Mouse (Mus musculus) adrenal gland (tissue): ENCODE measurements at regions not wholly inside any gene's neighbourhood (a gene's known extent, or its start where the extent isn't known, plus 50 kb on each side); places are given as distances from the start of the nearest gene placed in this dataset.

Experiments
- intact Hi-C: fragments of 180-260 bp; cut with DNase I; formaldehyde crosslinking; loops from one replicate; pipeline ENCODE4 v1.15.1; 2025

DNA sequence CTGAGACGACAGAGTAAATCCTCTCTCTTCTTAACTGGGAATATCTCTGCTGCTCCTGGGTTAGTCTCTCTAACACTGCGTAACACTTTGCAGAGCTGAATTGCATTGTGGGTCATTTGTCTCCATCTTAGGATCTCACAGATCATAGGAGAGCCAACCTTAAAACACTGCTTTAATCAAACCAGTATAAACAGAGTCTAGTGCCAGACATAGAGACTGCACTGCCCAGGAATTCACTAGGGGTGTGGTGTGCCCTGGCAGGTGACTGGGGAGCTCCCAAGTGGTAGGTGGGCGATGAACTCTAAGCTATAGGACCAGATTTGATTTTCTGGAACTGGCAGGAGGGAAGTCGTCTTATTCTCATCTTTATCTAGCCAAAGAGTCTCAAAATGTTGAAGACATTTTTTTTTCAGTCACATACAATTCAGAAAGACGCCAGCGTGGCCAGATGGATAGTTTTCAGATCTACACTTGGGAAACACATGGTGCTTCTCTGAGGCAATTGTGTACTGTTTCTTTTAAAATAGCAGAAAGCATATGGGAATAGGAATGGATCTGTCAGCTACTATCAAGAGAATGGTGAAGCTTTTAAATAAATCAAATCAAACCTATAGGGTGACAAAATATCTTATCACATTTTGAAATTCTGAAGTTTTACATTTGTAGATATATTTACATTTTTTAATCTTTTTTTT lies 175.7 kb downstream of the Spry2 start:
- intact Hi-C loops, result no loop called here

DNA sequence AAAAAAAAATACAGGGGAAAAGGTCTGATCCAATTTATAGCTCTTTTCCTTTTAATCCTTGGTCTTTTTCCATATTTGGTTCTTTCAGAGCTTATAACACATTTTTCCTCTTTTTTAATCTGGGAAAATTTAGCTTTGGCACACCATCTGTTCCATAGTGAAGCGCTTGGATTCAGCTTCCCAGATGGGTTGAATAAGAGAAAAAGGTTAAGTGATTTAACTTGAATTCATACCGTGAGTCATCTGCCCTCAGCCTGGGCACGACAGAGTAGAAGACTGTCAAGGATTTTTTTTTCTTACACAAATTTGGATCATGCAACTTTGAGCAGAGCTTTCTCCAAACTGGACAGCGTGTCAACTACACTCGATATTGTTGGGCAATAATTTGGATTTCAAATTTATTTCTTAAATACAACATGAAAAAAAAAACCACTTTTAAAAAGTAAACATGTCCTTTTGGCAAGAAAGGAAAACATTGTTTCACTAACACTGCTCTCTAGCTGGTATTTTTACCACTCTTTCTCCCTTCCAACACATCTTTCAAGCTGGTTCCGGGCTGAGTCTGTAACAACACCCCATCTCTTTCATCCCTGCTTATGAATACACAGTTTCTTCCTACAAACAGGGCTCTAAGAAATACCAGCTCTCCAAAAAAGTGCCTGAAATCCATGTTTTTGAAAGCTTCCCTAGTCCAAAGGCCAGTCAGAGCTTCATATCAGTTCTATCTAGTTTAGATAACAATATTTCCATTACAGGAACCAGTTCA lies 177.8 kb downstream of the Spry2 start:
- intact Hi-C loops, result no loop called here

DNA sequence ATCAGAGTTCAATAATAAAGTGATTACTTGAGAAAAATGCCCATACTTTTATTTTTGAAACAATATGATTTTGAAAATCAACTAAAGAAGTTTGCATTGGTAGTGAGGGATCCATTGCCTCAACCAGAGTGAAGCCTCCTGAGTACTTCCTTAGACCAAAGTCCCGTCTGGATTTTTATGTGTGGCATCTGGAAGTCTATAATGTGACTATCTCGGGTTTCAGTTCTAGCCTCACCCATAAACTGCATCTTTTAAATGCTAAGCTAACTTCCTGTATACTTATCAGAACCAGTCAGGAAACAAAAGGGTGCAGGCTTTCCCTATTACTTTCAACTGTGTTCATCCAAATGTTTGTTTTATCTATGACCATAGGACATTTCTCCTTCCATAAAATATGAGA lies 178.8 kb downstream of the Spry2 start:
- intact Hi-C loops, result no loop called here

DNA sequence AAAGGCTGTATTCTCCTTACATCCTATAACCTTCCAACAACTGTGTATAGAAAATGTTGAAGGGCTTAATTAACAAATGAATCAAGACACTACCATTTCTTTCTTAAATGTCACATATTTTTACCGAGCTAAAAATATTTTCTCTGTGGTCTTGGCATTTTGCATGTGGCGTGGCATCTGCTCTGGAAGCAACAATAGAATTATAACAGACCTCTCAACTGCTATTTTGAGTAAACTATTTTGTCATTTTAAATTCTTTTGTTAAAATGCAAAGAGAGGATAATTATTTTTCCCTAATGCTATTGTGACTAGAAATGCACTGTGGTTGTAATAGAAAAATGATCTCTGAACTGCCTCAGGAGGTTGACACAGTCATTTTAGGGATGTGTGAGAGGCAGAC lies 187.9 kb downstream of the Spry2 start:
- intact Hi-C loops, result no loop called here

DNA sequence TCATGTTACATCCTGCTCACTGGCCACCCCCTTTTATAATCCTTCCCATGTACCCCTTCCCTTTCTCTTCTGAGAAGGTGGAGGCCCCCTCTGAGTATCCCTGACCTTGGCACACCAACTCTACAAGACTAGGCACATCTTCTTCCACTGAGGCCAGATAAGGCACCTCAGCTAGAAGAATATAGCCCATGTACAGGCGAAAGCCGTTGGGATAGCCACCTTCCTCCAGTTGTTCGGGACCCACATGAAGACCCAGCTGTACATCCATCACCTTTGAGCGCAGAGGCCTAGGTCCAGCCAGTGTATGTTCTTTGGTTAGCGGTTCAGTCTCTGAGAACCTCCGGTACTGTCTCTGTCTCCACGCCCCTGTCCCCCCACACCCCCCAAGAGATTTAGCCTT lies 189.9 kb downstream of the Spry2 start:
- intact Hi-C loops, result no loop called here

DNA sequence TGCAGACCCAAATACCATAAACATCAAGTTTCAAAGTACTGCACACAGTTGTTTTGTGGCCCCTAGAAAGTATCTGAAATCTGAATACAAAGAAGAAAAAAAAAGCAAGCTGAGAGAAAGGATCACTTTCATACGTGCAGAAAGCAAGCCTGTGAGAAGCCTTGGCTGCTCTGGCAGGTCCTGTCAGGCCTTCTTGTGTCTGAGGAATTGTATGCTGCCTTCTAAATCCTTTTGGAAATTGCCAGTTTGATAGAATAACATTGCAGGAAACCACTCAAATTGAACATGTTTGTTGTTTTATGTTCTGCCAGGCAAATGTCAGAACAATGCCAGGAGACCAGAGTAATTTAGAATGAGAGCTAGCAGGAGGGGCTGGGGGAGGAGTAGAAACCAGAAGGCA lies 198.0 kb downstream of the Spry2 start:
- intact Hi-C loops, result no loop called here

DNA sequence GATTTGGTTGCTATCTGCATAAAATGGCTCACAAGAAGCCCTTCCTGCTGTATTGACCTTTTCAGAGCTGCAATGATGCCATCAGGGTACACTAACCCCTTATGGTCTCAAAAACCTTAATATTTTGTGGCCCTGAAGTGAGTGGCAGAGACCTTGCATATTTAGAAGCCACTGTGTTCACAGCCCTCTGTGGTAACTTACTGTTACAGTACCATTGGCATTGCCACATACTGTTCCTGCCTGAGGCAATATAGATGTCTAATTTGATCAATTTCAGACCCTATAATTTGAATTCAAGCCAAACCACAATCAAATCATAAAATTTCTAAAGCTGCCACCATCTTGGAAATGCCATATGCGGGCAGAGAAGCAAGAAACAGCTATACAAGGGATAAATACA lies 198.5 kb downstream of the Spry2 start:
- intact Hi-C loops, result no loop called here

DNA sequence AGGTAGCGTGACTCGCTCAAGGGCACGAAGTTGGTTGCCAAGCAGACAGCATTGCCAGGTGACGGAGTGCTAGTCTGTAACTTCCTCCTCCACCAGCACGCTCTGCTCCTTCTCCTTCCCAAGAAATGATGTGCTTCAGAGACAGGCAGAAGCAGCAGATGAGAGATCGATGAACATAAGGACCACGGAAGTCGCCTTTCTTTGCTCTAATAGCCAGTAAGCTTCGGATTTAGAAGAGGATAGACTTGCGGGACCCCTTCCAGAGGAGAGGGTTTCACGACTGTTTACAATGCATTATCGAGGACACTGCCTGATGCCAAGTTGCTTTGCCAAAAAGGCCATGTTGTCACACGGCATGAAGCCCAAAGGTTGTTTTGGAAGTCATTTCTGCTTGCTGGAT lies 199.2 kb downstream of the Spry2 start:
- intact Hi-C loops, result no loop called here

DNA sequence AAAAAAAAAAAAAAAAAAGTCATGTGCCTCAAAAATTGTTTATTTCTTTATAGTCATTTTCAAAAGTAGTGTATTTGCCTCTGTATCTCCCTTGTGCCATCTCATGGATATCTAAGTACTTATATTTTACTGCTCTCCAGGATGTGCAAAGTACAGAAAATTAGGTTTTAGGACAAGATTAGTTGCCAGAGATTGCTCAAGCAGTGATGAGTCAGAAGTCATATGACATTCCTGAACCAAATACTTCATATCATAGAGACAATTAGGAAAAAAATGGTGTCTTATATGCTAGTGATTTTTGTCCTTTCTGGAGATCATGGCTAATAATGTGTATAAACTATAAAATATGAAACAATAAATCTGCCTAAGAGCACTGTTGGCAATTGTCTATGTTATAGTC lies 201.7 kb downstream of the Spry2 start:
- intact Hi-C loops, result no loop called here

DNA sequence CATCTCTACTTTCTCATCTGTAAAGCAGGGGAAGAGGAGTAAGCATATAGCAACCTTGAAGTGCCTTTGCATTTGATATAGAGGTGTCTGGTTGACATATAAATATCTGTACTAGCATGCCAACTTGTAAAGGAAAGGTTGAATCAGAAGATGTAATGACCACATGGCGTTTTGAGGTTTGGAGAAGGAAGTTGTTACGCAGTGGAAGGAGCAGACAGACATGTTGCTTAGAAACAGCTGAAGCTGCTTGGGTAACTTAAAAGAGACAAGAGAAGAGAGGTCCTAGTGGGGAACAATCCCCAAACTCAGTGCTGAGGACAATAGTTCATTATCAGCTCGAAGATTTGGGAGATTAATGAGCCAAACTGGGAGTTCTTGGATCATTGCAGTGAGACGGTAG lies 202.9 kb downstream of the Spry2 start:
- intact Hi-C loops, result no loop called here

DNA sequence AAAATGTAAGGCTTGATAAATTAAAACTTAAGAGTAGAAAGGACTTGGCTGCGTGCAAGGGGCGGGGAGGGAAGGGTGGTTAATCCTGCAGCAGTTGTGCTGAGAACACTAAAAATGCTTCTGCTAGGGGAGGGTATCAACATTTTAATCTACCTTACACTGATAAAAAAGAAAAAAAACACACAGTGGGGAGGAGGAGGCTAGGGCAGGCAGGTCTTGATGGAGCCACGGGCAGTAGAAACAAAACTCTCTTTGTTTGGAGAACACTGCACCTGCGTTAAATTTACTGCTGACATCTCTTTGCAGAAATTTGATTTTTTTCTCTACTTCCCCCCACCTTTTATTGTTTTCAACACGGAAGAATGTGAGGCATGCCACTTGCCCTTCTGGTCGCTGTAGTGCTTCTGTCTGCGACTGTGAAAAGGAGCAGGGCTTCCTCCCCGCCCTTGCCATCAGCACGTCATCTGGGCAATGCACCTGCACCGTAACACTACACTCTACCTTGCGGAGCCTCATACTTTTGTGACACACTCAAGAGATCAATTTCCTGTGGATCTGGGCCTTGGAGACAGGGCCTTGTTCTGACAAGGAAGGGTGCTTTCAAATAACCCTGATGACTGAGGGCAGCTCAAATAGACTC lies 211.7 kb downstream of the Spry2 start:
- intact Hi-C loops, result no loop called here

DNA sequence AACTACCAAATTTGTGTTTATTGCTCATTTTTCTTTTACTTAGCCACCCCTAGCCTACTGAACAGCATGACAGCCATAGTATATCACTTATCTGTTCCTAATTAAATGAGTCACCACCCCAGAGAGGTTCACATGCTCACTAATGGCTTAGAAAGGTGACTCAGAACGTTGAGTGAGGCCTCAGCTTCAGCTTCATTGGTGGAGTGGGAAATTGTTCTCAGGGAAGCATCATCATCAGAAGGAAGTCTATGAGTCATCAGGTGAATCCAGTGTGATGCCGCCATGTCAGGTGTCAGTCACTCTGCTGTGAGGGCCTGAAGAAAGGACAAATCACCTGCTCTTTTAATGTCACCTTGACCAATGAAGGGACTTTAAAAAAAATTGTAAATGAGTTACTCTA lies 212.3 kb downstream of the Spry2 start:
- intact Hi-C loops, result no loop called here

DNA sequence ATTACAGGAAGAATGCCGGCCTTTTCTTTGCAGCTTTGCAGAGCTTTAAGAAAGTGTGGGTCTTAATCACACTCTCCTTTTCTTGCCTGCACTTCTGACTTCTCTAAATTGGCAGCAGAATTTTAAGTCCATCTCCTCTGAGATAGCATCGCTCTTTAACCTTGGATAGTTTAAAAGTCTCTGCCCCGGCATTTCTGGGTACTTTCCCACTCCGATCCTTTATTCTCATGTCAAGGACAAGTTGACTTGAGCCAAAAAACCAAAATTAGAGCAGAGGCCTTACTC lies 220.0 kb downstream of the Spry2 start:
- intact Hi-C loops, result loop anchor here (2.0 to 5.0 kb wide), 2 partner anchors 56 to 221 kb away; partner anchors contain the start of gene Spry2

DNA sequence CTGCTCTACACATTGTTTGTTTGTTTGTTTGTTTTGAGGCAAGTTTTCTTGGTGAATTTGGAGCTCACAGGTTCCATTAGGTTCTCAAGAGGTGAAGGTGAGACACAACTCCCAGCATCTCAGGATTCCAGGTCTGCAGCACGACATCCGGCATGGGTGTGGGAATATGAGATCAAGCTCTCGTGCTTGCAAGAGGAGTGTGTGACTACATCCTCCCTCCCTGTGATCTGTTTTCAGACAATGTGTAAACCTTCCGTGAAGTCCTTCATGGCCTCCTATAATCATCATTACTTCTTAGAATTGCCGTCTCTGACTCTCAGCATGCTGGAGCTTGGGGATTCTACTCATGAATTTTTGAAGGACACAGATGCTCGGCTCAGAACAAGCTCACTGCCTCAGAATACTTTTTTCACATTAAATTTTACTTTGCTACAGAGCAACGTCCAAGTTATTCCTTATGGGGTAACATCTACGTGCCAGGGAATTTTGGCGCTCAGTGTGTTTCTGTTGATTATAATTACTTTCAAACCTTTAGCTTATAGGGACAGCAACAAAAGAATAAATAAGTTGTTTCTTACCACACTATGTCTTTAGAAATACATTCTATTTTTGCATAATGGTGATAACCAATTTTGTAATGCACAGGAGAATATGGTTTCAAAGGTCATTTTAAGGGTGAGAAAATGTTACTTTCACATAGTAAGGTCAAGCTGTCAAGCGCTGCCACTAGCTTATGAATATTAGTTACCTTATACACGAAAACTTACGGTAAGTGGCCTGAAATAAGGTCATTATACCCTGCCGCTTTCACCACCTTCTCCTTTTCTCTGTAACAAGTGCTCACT lies 220.6 kb downstream of the Spry2 start:
- intact Hi-C loops, result loop anchor here (2.0 to 5.0 kb wide), 2 partner anchors 57 to 221 kb away; partner anchors contain the start of gene Spry2

DNA sequence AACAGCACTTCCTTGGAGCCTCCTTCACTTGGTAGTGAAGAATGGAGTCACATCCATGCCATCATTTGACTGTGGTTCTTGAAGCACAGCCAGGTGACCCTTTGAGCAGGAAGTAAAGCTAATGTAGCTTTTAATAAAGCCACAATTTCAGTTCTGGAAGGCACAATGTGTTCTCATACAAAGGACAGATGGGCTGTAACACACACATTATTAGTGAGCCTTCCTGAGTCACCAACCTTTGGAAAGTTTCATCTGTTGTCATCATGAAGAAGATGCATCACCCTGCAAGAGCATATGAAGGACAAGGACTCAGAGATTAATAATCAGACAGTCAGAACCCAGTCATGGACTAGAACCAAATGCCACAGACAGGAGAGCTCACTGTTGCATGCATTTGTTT lies 221.6 kb downstream of the Spry2 start:
- intact Hi-C loops, result loop anchor here (5.0 kb wide), 1 partner anchor 222 kb away; the partner anchor contains the start of gene Spry2

DNA sequence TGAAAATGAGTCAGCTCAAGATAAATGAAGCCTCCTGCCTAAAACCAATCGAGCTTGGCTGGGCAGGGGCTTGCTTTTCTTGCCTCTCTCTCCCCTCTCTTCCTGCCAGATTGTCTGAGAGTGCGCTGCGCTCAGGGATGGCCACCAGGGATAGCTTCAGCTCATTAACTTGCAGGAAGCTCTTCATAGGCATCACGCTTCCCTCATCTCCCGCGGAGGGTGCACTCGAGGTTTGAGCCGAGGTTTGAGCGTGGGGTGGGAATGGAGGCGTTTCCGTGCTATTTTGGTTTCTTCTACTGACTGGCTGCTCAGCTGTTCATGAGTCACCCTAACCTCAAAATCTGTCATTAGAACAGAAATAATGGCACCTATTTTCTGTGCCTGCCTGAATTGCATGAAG lies 227.7 kb downstream of the Spry2 start:
- intact Hi-C loops, result no loop called here

DNA sequence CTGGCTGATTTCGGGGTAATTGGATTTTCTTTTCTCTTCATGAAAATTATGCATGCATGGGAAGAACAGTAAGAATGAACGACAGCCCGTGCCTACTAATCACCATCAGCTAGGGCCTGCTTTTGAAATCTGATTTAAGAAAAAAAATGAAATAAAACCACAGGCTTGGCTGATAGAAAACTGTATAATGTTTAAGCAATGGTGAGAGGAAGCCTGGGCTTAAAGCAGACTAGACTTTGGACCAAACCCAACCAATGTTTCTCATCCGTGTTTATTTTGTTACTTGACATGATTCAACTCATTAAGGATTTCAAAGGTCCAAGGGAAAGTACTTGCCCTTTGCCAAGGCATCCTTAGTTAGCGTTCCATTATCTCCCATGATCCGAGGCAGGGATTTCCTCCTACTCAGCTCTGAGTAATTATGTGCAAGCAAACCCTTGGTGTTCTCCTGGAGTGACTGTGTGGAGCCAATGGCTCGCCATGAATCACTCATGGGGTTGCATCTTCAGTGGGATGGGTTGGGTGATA lies 231.9 kb downstream of the Spry2 start:
- intact Hi-C loops, result no loop called here

DNA sequence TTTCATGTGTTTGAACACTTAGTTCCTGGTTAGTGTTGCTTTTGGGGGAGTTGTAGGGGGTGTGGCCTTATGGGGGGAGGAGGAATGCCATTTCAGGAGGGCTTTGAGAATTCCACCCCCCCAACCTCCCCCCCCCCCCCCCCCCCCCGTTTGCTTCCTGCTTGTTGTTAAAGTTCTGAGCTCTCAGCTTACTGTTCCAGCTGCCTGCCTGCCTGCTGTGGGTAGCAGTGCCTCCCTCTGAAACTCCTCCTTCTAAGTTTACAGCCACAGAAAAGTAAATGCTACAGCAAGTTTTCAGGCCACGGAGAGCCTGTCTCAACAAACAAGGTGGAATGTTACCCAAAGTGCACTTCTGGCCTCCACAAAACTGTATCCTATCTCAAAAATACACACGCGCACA lies 233.1 kb downstream of the Spry2 start:
- intact Hi-C loops, result no loop called here

DNA sequence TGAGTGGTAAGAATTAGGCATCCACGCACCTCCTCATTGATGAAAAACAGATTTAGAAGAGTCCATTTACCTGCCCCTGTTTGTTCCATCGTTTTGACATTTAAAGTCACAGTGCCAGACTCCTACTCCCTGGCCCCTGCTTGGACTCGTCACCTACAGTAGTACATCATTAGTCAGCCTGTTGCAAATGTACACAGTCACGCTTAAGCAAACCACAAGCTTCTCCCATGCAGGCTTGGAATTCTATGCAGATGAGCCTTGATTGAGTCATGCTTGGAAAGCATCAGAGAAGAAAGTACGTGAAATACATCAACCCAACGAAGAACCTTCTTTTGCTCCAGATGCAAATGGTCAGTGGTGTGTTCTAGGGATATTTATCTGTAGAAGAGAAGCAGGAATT lies 233.8 kb downstream of the Spry2 start:
- intact Hi-C loops, result no loop called here

DNA sequence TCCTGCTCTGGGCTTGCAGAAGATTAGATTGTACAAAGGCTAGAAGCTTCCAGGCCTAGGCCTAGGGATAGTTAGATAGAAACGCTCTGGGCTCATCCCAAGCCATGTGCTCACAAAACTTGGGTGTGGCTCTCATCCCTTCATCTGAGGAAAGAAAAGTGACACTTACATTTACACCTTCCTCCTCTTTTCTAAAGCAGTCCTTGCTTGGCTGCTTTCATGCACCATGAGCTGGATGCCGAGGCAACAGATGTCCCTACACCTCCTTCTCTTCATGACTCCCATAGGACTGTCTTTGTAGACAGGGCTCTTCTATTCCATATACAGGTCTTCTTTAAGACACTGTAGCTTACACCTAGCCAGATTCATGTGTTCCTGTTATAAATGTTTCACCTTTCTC lies 238.3 kb downstream of the Spry2 start:
- intact Hi-C loops, result no loop called here

DNA sequence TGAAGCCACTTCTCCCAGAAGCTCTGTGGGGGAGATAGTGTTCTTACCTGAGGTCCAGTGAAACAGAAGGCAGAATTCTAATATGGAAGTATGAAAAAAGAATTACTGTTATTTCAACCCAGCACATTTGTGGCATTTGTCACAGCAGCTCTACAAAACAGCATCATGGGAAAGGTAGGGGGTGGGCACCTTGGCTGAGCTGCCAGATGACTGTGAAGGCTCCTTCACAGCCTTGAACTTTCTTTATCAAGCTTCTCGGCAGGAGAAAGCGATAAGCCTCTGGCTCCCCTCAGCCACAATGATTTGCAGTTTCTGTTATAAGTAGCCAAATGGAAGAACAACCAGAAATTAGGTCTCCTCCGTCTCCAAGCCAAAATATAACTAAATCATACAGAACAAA lies 249.5 kb downstream of the Spry2 start:
- intact Hi-C loops, result no loop called here

DNA sequence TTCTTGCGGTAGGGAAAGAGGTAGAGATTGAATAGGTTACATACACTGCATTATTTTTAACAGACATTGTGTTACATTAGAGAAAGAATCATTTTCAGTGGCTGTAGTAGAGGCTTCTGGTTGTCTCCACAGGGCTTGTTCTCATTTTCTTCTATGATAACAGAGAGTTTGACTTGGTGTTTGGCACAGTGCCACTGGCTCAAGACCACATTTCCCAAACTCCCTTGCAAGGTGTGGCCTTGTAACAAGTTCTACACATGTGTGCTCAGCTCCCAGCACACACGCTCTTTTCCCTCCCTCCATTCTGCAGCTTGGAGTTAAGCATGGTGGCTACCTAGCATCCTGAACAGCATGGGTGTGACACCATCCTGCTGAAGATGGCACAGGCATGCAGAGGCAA lies 252.2 kb downstream of the Spry2 start:
- intact Hi-C loops, result no loop called here
